Mouse (Mus musculus): ENCODE measurements around the gene Rora.

GRCm38 (mm10) chr9:68783246-68783645, 129.7 kb downstream of the Rora start:
- TF ChIP-seq POLR2A (IDR thresholded peaks at IDR 0.05; ENCODE audit: control insufficient read depth, low read depth, low read length) = no peak
- TF ChIP-seq CTCF (IDR thresholded peaks at IDR 0.05; ENCODE audit: control insufficient read depth, insufficient read depth, insufficient replicate concordance, low read depth, low read length) = no peak
